Mouse (Mus musculus) MEL (cell line): Measurements from ENCODE around the gene Kbtbd12. TPM values are rescaled to one million over a fixed set of nuclear protein-coding genes. Genes with fewer than 3 reads are reported as not detected.

Experiments used
- DNase-seq: peaks from one replicate; pipeline ENCODE4 v3.0.0; 2011; ENCODE audit warnings: low read depth, low spot score
- H3K27ac ChIP-seq: 2 replicates; pipeline ENCODE4 v1.5.1; 2012; ENCODE audit warnings: low read depth, mild to moderate bottlenecking, control low read depth, low read length, moderate library complexity; ENCODE audit not compliant: control insufficient read depth
- H3K27me3 ChIP-seq, 2 experiments: fragments of 150-350 bp in 1 of 2; sonication (generic) in 1 of 2; 2 replicates each; pipeline ENCODE4 v1.6.1; 2012; ENCODE audit warnings: low read length in 2 of 2, mild to moderate bottlenecking in 2 of 2, improper control_type of control experiment in 1 of 2, moderate library complexity in 1 of 2; ENCODE audit not compliant: insufficient read depth in 2 of 2, control insufficient read depth in 1 of 2
- H3K36me3 ChIP-seq, 2 experiments: 2 replicates each; pipeline ENCODE4 v1.6.1; 2012 to 2014; ENCODE audit warnings: low read length in 2 of 2, improper control_type of control experiment in 1 of 2, inconsistent platforms in 1 of 2, mild to moderate bottlenecking in 1 of 2; ENCODE audit not compliant: insufficient read depth in 2 of 2, control insufficient read depth in 1 of 2
- H3K4me1 ChIP-seq, 2 experiments: fragments of 150-350 bp in 1 of 2; sonication (generic) in 1 of 2; 2 replicates each; pipeline ENCODE4 v1.6.1; 2012; ENCODE audit warnings: low read length in 2 of 2, improper control_type of control experiment in 1 of 2, mild to moderate bottlenecking in 1 of 2; ENCODE audit not compliant: insufficient read depth in 2 of 2, control insufficient read depth in 1 of 2
- H3K4me3 ChIP-seq, 2 experiments: fragments of 150-350 bp in 1 of 2; sonication (generic) in 1 of 2; 2 replicates each; pipeline ENCODE4 v1.5.1; 2012; ENCODE audit warnings: low read depth in 2 of 2, low read length in 2 of 2, mild to moderate bottlenecking in 2 of 2, moderate library complexity in 2 of 2, control low read depth in 1 of 2, improper control_type of control experiment in 1 of 2; ENCODE audit not compliant: control insufficient read depth in 1 of 2, insufficient read depth in 1 of 2
- H3K79me2 ChIP-seq: 2 replicates; pipeline ENCODE4 v1.6.1; 2012; ENCODE audit warnings: mild to moderate bottlenecking, low read length, moderate library complexity; ENCODE audit not compliant: control insufficient read depth, poor library complexity, insufficient read depth
- H3K9ac ChIP-seq: 2 replicates; pipeline ENCODE4 v1.6.1; 2012; ENCODE audit warnings: low read depth, mild to moderate bottlenecking, control low read depth, low read length, moderate library complexity; ENCODE audit not compliant: control insufficient read depth, poor library complexity, severe bottlenecking
- H3K9me3 ChIP-seq: fragments of 150-350 bp; sonication (generic); replicated peaks from 2 replicates; pipeline ENCODE4 v1.6.1; 2012; ENCODE audit warnings: mild to moderate bottlenecking, low read length, improper control_type of control experiment, moderate library complexity; ENCODE audit not compliant: insufficient read depth
- BHLHE40 ChIP-seq: IDR thresholded peaks from 2 replicates; pipeline ENCODE4 v1.6.1; 2012; ENCODE audit warnings: low read depth, mild to moderate bottlenecking, inconsistent platforms, low read length, improper control_type of control experiment, borderline replicate concordance
- CTCF ChIP-seq, 3 experiments: IDR thresholded peaks in 2 of 3; conservative IDR thresholded peaks in 1 of 3; 2 replicates each; pipeline ENCODE4 v1.5.1; 2011 to 2012; ENCODE audit warnings: low read length in 3 of 3, low read depth in 2 of 3, mild to moderate bottlenecking in 2 of 3, improper control_type of control experiment in 1 of 3, inconsistent platforms in 1 of 3, mixed read lengths in 1 of 3, moderate library complexity in 1 of 3; ENCODE audit not compliant: control insufficient read depth in 1 of 3, insufficient read depth in 1 of 3, poor library complexity in 1 of 3, severe bottlenecking in 1 of 3
- E2F4 ChIP-seq: IDR thresholded peaks from 2 replicates; pipeline ENCODE4 v1.6.1; 2011; ENCODE audit warnings: low read depth, low read length, improper control_type of control experiment, borderline replicate concordance
- EP300 ChIP-seq, 2 experiments: IDR thresholded peaks; 2 replicates each; pipeline ENCODE4 v1.6.1; 2011; ENCODE audit warnings: improper control_type of control experiment in 2 of 2, low read length in 2 of 2, low read depth in 1 of 2, mild to moderate bottlenecking in 1 of 2
- GABPA ChIP-seq: IDR thresholded peaks from 2 replicates; pipeline ENCODE4 v1.6.1; 2012; ENCODE audit warnings: low read depth, mild to moderate bottlenecking, inconsistent platforms, low read length, improper control_type of control experiment, moderate library complexity
- GATA1 ChIP-seq: IDR thresholded peaks from 2 replicates; pipeline ENCODE4 v1.6.1; 2011; ENCODE audit warnings: low read depth, low read length, improper control_type of control experiment
- HCFC1 ChIP-seq: IDR thresholded peaks from 2 replicates; pipeline ENCODE4 v1.6.1; 2012; ENCODE audit warnings: low read depth, mild to moderate bottlenecking, inconsistent platforms, low read length, improper control_type of control experiment, moderate library complexity
- JUND ChIP-seq: IDR thresholded peaks from 2 replicates; pipeline ENCODE4 v1.6.1; 2011; ENCODE audit warnings: low read depth, mild to moderate bottlenecking, improper control_type of control experiment, low read length
- MAFK ChIP-seq: IDR thresholded peaks from 2 replicates; pipeline ENCODE4 v1.6.1; 2011; ENCODE audit warnings: low read depth, mild to moderate bottlenecking, low read length, improper control_type of control experiment, borderline replicate concordance
- MAX ChIP-seq: IDR thresholded peaks from 2 replicates; pipeline ENCODE4 v1.6.1; 2011; ENCODE audit warnings: low read length, improper control_type of control experiment
- MAZ ChIP-seq: IDR thresholded peaks from 2 replicates; pipeline ENCODE4 v1.6.1; 2012; ENCODE audit warnings: low read depth, mild to moderate bottlenecking, inconsistent platforms, low read length, improper control_type of control experiment
- MXI1 ChIP-seq: IDR thresholded peaks from 2 replicates; pipeline ENCODE4 v1.6.1; 2011; ENCODE audit warnings: mild to moderate bottlenecking, low read depth, low read length, improper control_type of control experiment
- MYB ChIP-seq: IDR thresholded peaks from 2 replicates; pipeline ENCODE4 v1.6.1; 2011; ENCODE audit warnings: mild to moderate bottlenecking, low read depth, low read length, improper control_type of control experiment
- MYC ChIP-seq: IDR thresholded peaks from 2 replicates; pipeline ENCODE4 v1.6.1; 2011; ENCODE audit warnings: low read depth, mild to moderate bottlenecking, low read length, improper control_type of control experiment, moderate library complexity
- NELFE ChIP-seq: IDR thresholded peaks from 2 replicates; pipeline ENCODE4 v1.6.1; 2011; ENCODE audit warnings: low read depth, low read length, improper control_type of control experiment
- NRF1 ChIP-seq: IDR thresholded peaks from 2 replicates; pipeline ENCODE4 v1.6.1; 2014; ENCODE audit warnings: low read depth, mild to moderate bottlenecking, inconsistent platforms, low read length, improper control_type of control experiment, moderate library complexity; ENCODE audit not compliant: poor library complexity, insufficient read depth, severe bottlenecking
- POLR2A ChIP-seq, 2 experiments: IDR thresholded peaks; 2 replicates each; pipeline ENCODE4 v1.6.1; 2011 to 2012; ENCODE audit warnings: low read length in 2 of 2, mild to moderate bottlenecking in 2 of 2, control low read depth in 1 of 2, improper control_type of control experiment in 1 of 2, low read depth in 1 of 2, moderate library complexity in 1 of 2; ENCODE audit not compliant: control insufficient read depth in 1 of 2, insufficient read depth in 1 of 2, poor library complexity in 1 of 2
- POLR2AphosphoS5 ChIP-seq: IDR thresholded peaks from 2 replicates; pipeline ENCODE4 v1.6.1; 2012; ENCODE audit warnings: low read depth, borderline replicate concordance, mild to moderate bottlenecking, inconsistent platforms, low read length, moderate library complexity, mixed read lengths
- RAD21 ChIP-seq: IDR thresholded peaks from 2 replicates; pipeline ENCODE4 v1.6.1; 2011; ENCODE audit warnings: mild to moderate bottlenecking, low read depth, low read length, improper control_type of control experiment
- RCOR1 ChIP-seq: IDR thresholded peaks from 2 replicates; pipeline ENCODE4 v1.6.1; 2012; ENCODE audit warnings: low read depth, mild to moderate bottlenecking, inconsistent platforms, low read length, improper control_type of control experiment
- SIN3A ChIP-seq: IDR thresholded peaks from 2 replicates; pipeline ENCODE4 v1.6.1; 2012; ENCODE audit warnings: low read length, improper control_type of control experiment, inconsistent platforms
- SMC3 ChIP-seq: IDR thresholded peaks from 2 replicates; pipeline ENCODE4 v1.6.1; 2011; ENCODE audit warnings: low read depth, low read length, improper control_type of control experiment
- TAL1 ChIP-seq: IDR thresholded peaks from 2 replicates; pipeline ENCODE4 v1.6.1; 2012; ENCODE audit warnings: mild to moderate bottlenecking, inconsistent platforms, low read length, moderate library complexity, mixed read lengths
- TBP ChIP-seq: IDR thresholded peaks from 2 replicates; pipeline ENCODE4 v1.8.0; 2011; ENCODE audit warnings: low read depth, low read length, improper control_type of control experiment
- TCF12 ChIP-seq: IDR thresholded peaks from 2 replicates; pipeline ENCODE4 v1.6.1; 2014; ENCODE audit warnings: low read depth, mild to moderate bottlenecking, inconsistent platforms, low read length, improper control_type of control experiment, moderate library complexity
- USF1 ChIP-seq: IDR thresholded peaks from 2 replicates; pipeline ENCODE4 v1.6.1; 2014; ENCODE audit warnings: low read depth, mild to moderate bottlenecking, inconsistent platforms, low read length, improper control_type of control experiment, moderate library complexity
- ZC3H11A ChIP-seq: IDR thresholded peaks from 2 replicates; pipeline ENCODE4 v1.6.1; 2012; ENCODE audit warnings: low read depth, mild to moderate bottlenecking, inconsistent platforms, low read length, improper control_type of control experiment
- ZMIZ1 ChIP-seq: IDR thresholded peaks from 2 replicates; pipeline ENCODE4 v1.6.1; 2012; ENCODE audit warnings: low read depth, mild to moderate bottlenecking, inconsistent platforms, low read length, improper control_type of control experiment, moderate library complexity
- ZNF384 ChIP-seq: IDR thresholded peaks from 2 replicates; pipeline ENCODE4 v1.6.1; 2012; ENCODE audit warnings: low read depth, mild to moderate bottlenecking, inconsistent platforms, low read length, improper control_type of control experiment
- polyA plus RNA-seq, 2 experiments: library from polyadenylated mRNA; stranded (reverse) in 1 of 2; unstranded in 1 of 2; fragments of >175 nt in 1 of 2; fragments of >200 nt in 1 of 2; gene quantifications; 2 replicates each; pipeline versions ENCODE4 v1.2.1 to v1.2.4; 2012; ENCODE audit warnings: low replicate concordance in 2 of 2, low read depth in 1 of 2; ENCODE audit not compliant: insufficient read length in 2 of 2, insufficient read depth in 1 of 2, missing spikeins in 1 of 2
- total RNA-seq: library from RNA; depleted of rRNA; stranded (reverse); fragments of 300-350 nt; gene quantifications from 2 replicates; pipeline ENCODE4 v1.2.3, GENCODE M21; 2012

The Kbtbd12 gene
- total and polyA plus RNA-seq, 3 experiments, result 0.04 TPM; not detected in 2

DNA sequence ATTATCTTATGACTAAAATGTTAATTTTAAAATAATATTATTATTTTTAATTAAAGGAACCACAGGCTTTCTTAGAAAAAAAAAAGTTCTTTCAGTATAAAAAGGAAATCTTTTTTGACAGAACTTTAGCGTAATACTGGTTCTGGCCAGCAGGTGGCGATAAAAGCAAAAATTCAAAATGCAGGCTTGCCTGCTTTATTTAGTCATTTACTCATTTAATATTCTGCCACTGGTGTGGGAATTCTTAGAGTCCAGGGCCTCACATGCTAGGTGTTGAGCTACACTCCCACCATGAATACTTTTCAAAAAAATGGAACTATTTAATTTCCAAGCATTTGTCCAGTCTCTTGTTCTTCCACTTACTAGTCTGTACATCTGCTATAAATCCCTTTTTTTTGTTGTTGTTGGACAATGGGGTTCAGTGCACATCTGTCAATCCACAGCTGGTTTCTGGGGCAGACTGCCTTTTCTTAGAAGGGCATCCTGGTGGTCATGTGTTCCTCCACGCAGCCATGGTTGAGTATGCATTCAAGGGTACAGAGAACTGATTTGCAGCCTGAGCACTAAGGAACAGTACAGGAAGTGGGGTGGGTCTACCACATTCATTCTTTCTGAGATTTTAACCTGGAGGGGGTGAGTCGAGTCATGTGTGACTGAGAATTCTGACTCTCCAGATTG is 88.5 kb downstream of the Kbtbd12 start:
- peak; percentile 66 for DNase-seq
- H3K4me1 ChIP-seq, result peaks cover 5 to 18% of the 10 kb centered on the region in 2 experiments

DNA sequence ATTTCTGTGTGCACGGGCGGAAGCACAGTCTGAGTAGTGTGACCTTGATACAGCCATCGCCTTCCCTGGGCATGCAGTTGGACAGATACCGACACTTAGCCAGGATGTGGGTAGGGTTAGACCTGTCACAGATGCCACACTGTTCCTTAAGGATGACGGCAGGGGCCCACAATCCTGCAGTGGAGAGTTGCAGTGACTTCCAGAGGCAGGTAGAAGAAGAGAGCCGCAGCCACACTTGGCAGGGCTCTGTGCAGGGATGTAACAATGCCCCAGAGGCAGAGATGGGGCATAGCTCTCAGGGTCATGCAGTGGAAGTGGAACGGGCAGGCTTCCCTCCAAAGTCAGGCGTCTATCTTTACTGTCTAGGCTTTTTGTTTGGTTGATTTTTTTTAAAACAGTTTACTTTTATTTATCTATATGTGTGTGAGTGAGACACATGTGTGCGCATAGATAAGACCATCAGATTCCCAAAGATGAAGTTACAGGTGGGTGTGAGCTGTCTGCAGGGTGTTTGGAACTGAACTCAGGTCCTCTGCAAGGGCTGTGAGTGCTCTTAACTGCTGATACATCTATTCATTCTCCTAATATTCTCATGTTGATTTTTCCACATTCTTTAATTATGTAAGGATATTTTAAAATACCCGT is 89.2 kb downstream of the Kbtbd12 start:
- DNase-seq, result peak; percentile 54
- no peak overlapping the region for H3K9ac ChIP-seq
- no peaks in the 10 kb centered on the region for H3K9me3 ChIP-seq
- peaks cover 5 to 20% of the 10 kb centered on the region in 2 experiments for H3K4me1 ChIP-seq
- H3K27me3 ChIP-seq, result peaks cover 0 to 23% of the 10 kb centered on the region in 2 experiments; a peak in 1 of 4 replicates
- H3K27ac ChIP-seq, result peak overlapping the region; percentile 2; the same call in 1 of the 2 replicates
- H3K4me3 ChIP-seq, result peak overlapping the region in 1 of 2 experiments; percentile 4; a peak in 2 of 4 replicates
- peaks cover 0 to 16% of the 10 kb centered on the region in 2 experiments; a peak in 2 of 4 replicates for H3K36me3 ChIP-seq
- H3K79me2 ChIP-seq, result no peaks in the 10 kb centered on the region
- TF ChIP-seq JUND, result 0 out of 2 replicates have a peak, but pooled peaks have one; percentile 55
- TF ChIP-seq MAFK, result no peak
- TF ChIP-seq TCF12, result peak; percentile 86
- peak; percentile 57 for TF ChIP-seq SIN3A
- peak; percentile 82 for TF ChIP-seq GATA1
- no peak for TF ChIP-seq E2F4
- no peak for TF ChIP-seq ZC3H11A
- TF ChIP-seq NRF1, result no peak
- TF ChIP-seq HCFC1, result no peak
- 0 out of 2 replicates have a peak, but pooled peaks have one; percentile 21 for TF ChIP-seq MXI1
- peak; percentile 36 for TF ChIP-seq TAL1
- TF ChIP-seq TBP, result no peak
- TF ChIP-seq USF1, result no peak
- TF ChIP-seq EP300 (IDR thresholded peaks at IDR 0.05; ENCODE audit: low read depth in 1 of 2, low read length in 2 of 2), result peak; percentile 64 to 80
- TF ChIP-seq RAD21, result no peak
- TF ChIP-seq MAZ, result no peak
- no peak for TF ChIP-seq MYB
- no peak for TF ChIP-seq POLR2A (IDR thresholded peaks at IDR 0.05; ENCODE audit: control insufficient read depth in 1 of 2, insufficient read depth in 1 of 2, low read depth in 1 of 2, low read length in 2 of 2, poor library complexity in 1 of 2)
- peak; percentile 35; the same call in 1 of the 2 replicates for TF ChIP-seq MAX
- TF ChIP-seq RCOR1, result no peak
- TF ChIP-seq POLR2AphosphoS5, result no peak
- peak; percentile 44; the same call in 1 of the 2 replicates for TF ChIP-seq BHLHE40
- TF ChIP-seq MYC, result no peak
- no peak for TF ChIP-seq ZMIZ1
- no peak for TF ChIP-seq NELFE

More for the DNA sequence above, 88.5 kb downstream of the Kbtbd12 start:
- no peaks in the 10 kb centered on the region for H3K79me2 ChIP-seq
- H3K36me3 ChIP-seq, result peaks cover 0 to 15% of the 10 kb centered on the region in 2 experiments; a peak in 2 of 4 replicates
- H3K27ac ChIP-seq, result no peak overlapping the region
- H3K9me3 ChIP-seq, result no peaks in the 10 kb centered on the region
- TF ChIP-seq GABPA (no peak), ZNF384 (peak; percentile 57; the same call in 1 of the 2 replicates), USF1 (no peak), POLR2AphosphoS5 (no peak), CTCF (IDR thresholded peaks at IDR 0.05 in 2 of 3, conservative IDR thresholded peaks at IDR 0.05 in 1 of 3; ENCODE audit: control insufficient read depth in 1 of 3, insufficient read depth in 1 of 3, low read depth in 2 of 3, low read length in 3 of 3, poor library complexity in 1 of 3, severe bottlenecking in 1 of 3) (peak; percentile 38 to 74 (median 50)), SMC3 (peak; percentile 69), ZC3H11A (peak; percentile 52), RAD21 (peak; percentile 82), JUND (no peak), POLR2A (IDR thresholded peaks at IDR 0.05; ENCODE audit: control insufficient read depth in 1 of 2, insufficient read depth in 1 of 2, low read depth in 1 of 2, low read length in 2 of 2, poor library complexity in 1 of 2) (no peak)
- no peak overlapping the region for H3K4me3 ChIP-seq
- no peak overlapping the region for H3K9ac ChIP-seq
- peaks cover 0 to 27% of the 10 kb centered on the region in 2 experiments; a peak in 1 of 4 replicates for H3K27me3 ChIP-seq
